Mouse (Mus musculus) neural tube, embryonic 13.5 days (tissue): ENCODE measurements around the gene 4933416C03Rik. TPM values are rescaled to one million over a fixed set of nuclear protein-coding genes. Genes with fewer than 3 reads are reported as not detected.
A peak's percentile ranks its signal among the peaks of the same experiment; 100 is the strongest.

Source experiments
- ATAC-seq: fragments of 200-750 bp; cut with Nextera tagmentation; 2 replicates; pipeline ENCODE4 v1.8.0; 2017; ENCODE audit warnings: low read depth, mild to moderate bottlenecking, moderate TSS enrichment, moderate library complexity
- H3K27ac ChIP-seq: fragments of 300-500 bp; sonication (generic); replicated peaks from 2 replicates; pipeline ENCODE4 v1.5.1; 2015; ENCODE audit warnings: moderate library complexity, mild to moderate bottlenecking, inconsistent platforms
- H3K27me3 ChIP-seq: fragments of 300-500 bp; sonication (generic); 2 replicates; pipeline ENCODE4 v1.6.1; 2015; ENCODE audit warnings: mild to moderate bottlenecking, inconsistent platforms
- H3K36me3 ChIP-seq: fragments of 300-500 bp; sonication (generic); 2 replicates; pipeline ENCODE4 v1.6.1; 2015; ENCODE audit warnings: mild to moderate bottlenecking, inconsistent platforms
- H3K4me1 ChIP-seq: fragments of 300-500 bp; sonication (generic); replicated peaks from 2 replicates; pipeline ENCODE4 v1.6.1; 2015; ENCODE audit warnings: inconsistent platforms
- H3K4me2 ChIP-seq: fragments of 300-500 bp; sonication (generic); 2 replicates; pipeline ENCODE4 v1.6.1; 2015; ENCODE audit warnings: inconsistent platforms, mild to moderate bottlenecking, moderate library complexity
- H3K4me3 ChIP-seq: fragments of 300-500 bp; sonication (generic); 2 replicates; pipeline ENCODE4 v1.5.1; 2015; ENCODE audit warnings: mild to moderate bottlenecking, inconsistent platforms
- H3K9ac ChIP-seq: fragments of 300-500 bp; sonication (generic); 2 replicates; pipeline ENCODE4 v1.6.1; 2015; ENCODE audit warnings: moderate library complexity, mild to moderate bottlenecking, inconsistent platforms
- H3K9me3 ChIP-seq: fragments of 300-500 bp; sonication (generic); 2 replicates; pipeline ENCODE4 v1.6.1; 2016; ENCODE audit warnings: inconsistent platforms
- WGBS: fragments of 180-500 bp; shearing (Covaris S2); methylation state at CpG from one replicate; pipeline ENCODE4 v1.1.7; 2015; 5-methylcytosine and 5-hydroxymethylcytosine counted together
- polyA plus RNA-seq: library from polyadenylated mRNA; unstranded; fragments of >200 nt; fragmentation: Nextera tagmentation; extraction: Ambion mirVana; gene quantifications from 2 replicates; pipeline ENCODE4 v1.2.1, GENCODE M21; 2015

The 4933416C03Rik gene
- polyA plus RNA-seq = 0.30 and 0.32 TPM in 2 replicates

- WGBS = 94% methylated on average over 39 of the region's 39 CpGs
- no peak for ATAC-seq
- Histone ChIP-seq H3K9ac (no peak within 1 kb of the TSS), H3K36me3 (peaks cover 8% of the 10 kb centered on the region; the same call in 1 of the 2 replicates), H3K4me3 (no peak within 1 kb of the TSS), H3K4me2 (no peak within 1 kb of the TSS), H3K27me3 (no peaks in the 10 kb centered on the region), H3K4me1 (no peaks in the 10 kb centered on the region), H3K9me3 (no peaks in the 10 kb centered on the region), H3K27ac (no peak within 1 kb of the TSS)
These were observed at the start of gene 4933416C03Rik for GRCm38 (mm10) chr10:116113867-116114474. Gene 4933416C03Rik, minus strand, starts transcription at chr10:116113917.

- no peak overlapping the region for H3K4me2 ChIP-seq
- H3K36me3 ChIP-seq = no peaks in the 10 kb centered on the region
- ATAC-seq = no peak
- H3K4me3 ChIP-seq = no peak overlapping the region
- H3K27me3 ChIP-seq = no peaks in the 10 kb centered on the region
- no peak overlapping the region for H3K27ac ChIP-seq
- no peaks in the 10 kb centered on the region for H3K4me1 ChIP-seq
- H3K9ac ChIP-seq = no peak overlapping the region
- 77% methylated on average over 12 of the region's 12 CpGs for WGBS
- no peaks in the 10 kb centered on the region for H3K9me3 ChIP-seq
These were observed 48.6 kb upstream of the 4933416C03Rik start for GRCm38 (mm10) chr10:116162338-116162737.

- Histone ChIP-seq H3K4me1 (no peaks in the 10 kb centered on the region), H3K36me3 (no peaks in the 10 kb centered on the region)
- WGBS = 86% methylated on average over 1 of the region's 1 CpGs
These were observed 43.0 kb upstream of the 4933416C03Rik start for GRCm38 (mm10) chr10:116156699-116157098.

GRCm38 (mm10) chr10:116154707-116155106 lies 41.0 kb upstream of the 4933416C03Rik start:
- no peak for ATAC-seq
- whole genome bisulfite sequencing = 78% methylated on average over 5 of the region's 5 CpGs
- H3K9me3 ChIP-seq = no peaks in the 10 kb centered on the region

More at GRCm38 (mm10) chr10:116156699-116157098, 43.0 kb upstream of the 4933416C03Rik start:
- H3K27ac ChIP-seq = no peak overlapping the region
- H3K9ac ChIP-seq = no peak overlapping the region
- H3K9me3 ChIP-seq = no peaks in the 10 kb centered on the region
- ATAC-seq = no peak
- H3K4me2 ChIP-seq = no peak overlapping the region
- H3K4me3 ChIP-seq = no peak overlapping the region
- no peaks in the 10 kb centered on the region for H3K27me3 ChIP-seq

GRCm38 (mm10) chr10:116146091-116146490 lies 32.4 kb upstream of the 4933416C03Rik start:
- no peak for ATAC-seq
- Histone ChIP-seq H3K36me3 (no peaks in the 10 kb centered on the region), H3K9me3 (no peaks in the 10 kb centered on the region), H3K27ac (peak overlapping the region; percentile 28; the same call in 1 of the 2 replicates), H3K9ac (no peak overlapping the region), H3K4me1 (peaks cover 10% of the 10 kb centered on the region), H3K27me3 (no peaks in the 10 kb centered on the region), H3K4me2 (no peak overlapping the region), H3K4me3 (no peak overlapping the region)
- 28% methylated on average over 9 of the region's 9 CpGs for WGBS

More at GRCm38 (mm10) chr10:116154707-116155106, 41.0 kb upstream of the 4933416C03Rik start:
- Histone ChIP-seq H3K4me2 (no peak overlapping the region), H3K27me3 (no peaks in the 10 kb centered on the region), H3K27ac (no peak overlapping the region), H3K9ac (no peak overlapping the region), H3K36me3 (no peaks in the 10 kb centered on the region), H3K4me3 (no peak overlapping the region), H3K4me1 (no peaks in the 10 kb centered on the region)

GRCm38 (mm10) chr10:116143684-116144083 lies 30.0 kb upstream of the 4933416C03Rik start:
- Histone ChIP-seq H3K9me3 (no peaks in the 10 kb centered on the region), H3K27ac (no peak overlapping the region), H3K4me2 (no peak overlapping the region), H3K27me3 (no peaks in the 10 kb centered on the region), H3K4me3 (no peak overlapping the region), H3K4me1 (peaks cover 10% of the 10 kb centered on the region), H3K9ac (no peak overlapping the region), H3K36me3 (no peaks in the 10 kb centered on the region)
- no peak for ATAC-seq
- WGBS = 82% methylated on average over 10 of the region's 10 CpGs

GRCm38 (mm10) chr10:116140226-116140625 lies 26.5 kb upstream of the 4933416C03Rik start:
- Histone ChIP-seq H3K36me3 (no peaks in the 10 kb centered on the region), H3K9me3 (no peaks in the 10 kb centered on the region), H3K9ac (no peak overlapping the region), H3K4me2 (no peak overlapping the region), H3K4me3 (no peak overlapping the region), H3K27me3 (no peaks in the 10 kb centered on the region), H3K4me1 (no peaks in the 10 kb centered on the region), H3K27ac (no peak overlapping the region)
- no peak for ATAC-seq
- 91% methylated on average over 8 of the region's 8 CpGs for WGBS

- no peaks in the 10 kb centered on the region for H3K27me3 ChIP-seq
- H3K4me2 ChIP-seq = no peak overlapping the region
- 84% methylated on average over 2 of the region's 2 CpGs for WGBS
- no peak overlapping the region for H3K27ac ChIP-seq
- H3K4me1 ChIP-seq = no peaks in the 10 kb centered on the region
- no peak overlapping the region for H3K9ac ChIP-seq
- H3K36me3 ChIP-seq = no peaks in the 10 kb centered on the region
- H3K9me3 ChIP-seq = no peaks in the 10 kb centered on the region
- no peak for ATAC-seq
- no peak overlapping the region for H3K4me3 ChIP-seq
These were observed 21.5 kb upstream of the 4933416C03Rik start for GRCm38 (mm10) chr10:116135187-116135586.

- no peak for ATAC-seq
- no peak overlapping the region for H3K9ac ChIP-seq
- no peaks in the 10 kb centered on the region for H3K27me3 ChIP-seq
- no peak overlapping the region for H3K4me2 ChIP-seq
- H3K36me3 ChIP-seq = no peaks in the 10 kb centered on the region
- 82% methylated on average over 4 of the region's 4 CpGs for WGBS
- H3K4me1 ChIP-seq = no peaks in the 10 kb centered on the region
- H3K9me3 ChIP-seq = no peaks in the 10 kb centered on the region
- H3K27ac ChIP-seq = no peak overlapping the region
- H3K4me3 ChIP-seq = no peak overlapping the region
These were observed 18.5 kb upstream of the 4933416C03Rik start for GRCm38 (mm10) chr10:116132233-116132632.

- Histone ChIP-seq H3K27ac (no peak overlapping the region), H3K4me1 (no peaks in the 10 kb centered on the region), H3K4me2 (no peak overlapping the region), H3K9me3 (no peaks in the 10 kb centered on the region), H3K9ac (no peak overlapping the region), H3K4me3 (no peak overlapping the region), H3K27me3 (no peaks in the 10 kb centered on the region), H3K36me3 (no peaks in the 10 kb centered on the region)
- WGBS = 84% methylated on average over 4 of the region's 4 CpGs
- ATAC-seq = no peak
These were observed 17.5 kb upstream of the 4933416C03Rik start for GRCm38 (mm10) chr10:116131223-116131622.

GRCm38 (mm10) chr10:116130401-116130800 lies 16.7 kb upstream of the 4933416C03Rik start:
- H3K27ac ChIP-seq = no peak overlapping the region
- 81% methylated on average over 3 of the region's 3 CpGs for WGBS
- H3K9ac ChIP-seq = no peak overlapping the region
- H3K9me3 ChIP-seq = no peaks in the 10 kb centered on the region
- H3K36me3 ChIP-seq = no peaks in the 10 kb centered on the region
- H3K4me2 ChIP-seq = no peak overlapping the region
- no peaks in the 10 kb centered on the region for H3K4me1 ChIP-seq
- ATAC-seq = no peak
- no peak overlapping the region for H3K4me3 ChIP-seq
- H3K27me3 ChIP-seq = no peaks in the 10 kb centered on the region

GRCm38 (mm10) chr10:116125364-116125763 lies 11.6 kb upstream of the 4933416C03Rik start:
- H3K36me3 ChIP-seq = no peaks in the 10 kb centered on the region
- H3K4me3 ChIP-seq = no peak overlapping the region
- peaks cover 7% of the 10 kb centered on the region; the same call in 1 of the 2 replicates for H3K4me1 ChIP-seq
- no peak overlapping the region for H3K9ac ChIP-seq
- no peak for ATAC-seq
- 73% methylated on average over 5 of the region's 5 CpGs for WGBS
- no peak overlapping the region for H3K4me2 ChIP-seq
- H3K27me3 ChIP-seq = no peaks in the 10 kb centered on the region
- H3K27ac ChIP-seq = 0 out of 2 replicates have a peak overlapping the region, but pooled peaks have one; percentile 28
- H3K9me3 ChIP-seq = no peaks in the 10 kb centered on the region

GRCm38 (mm10) chr10:116123808-116124207 lies 10.1 kb upstream of the 4933416C03Rik start:
- ATAC-seq = peak; percentile 50; the same call in 1 of the 2 replicates
- peaks cover 7% of the 10 kb centered on the region; the same call in 1 of the 2 replicates for H3K4me1 ChIP-seq
- H3K27me3 ChIP-seq = no peaks in the 10 kb centered on the region
- WGBS = 61% methylated on average over 2 of the region's 2 CpGs
- no peak overlapping the region for H3K4me2 ChIP-seq
- no peak overlapping the region; the same call in 1 of the 2 replicates for H3K27ac ChIP-seq
- H3K36me3 ChIP-seq = no peaks in the 10 kb centered on the region
- H3K9ac ChIP-seq = no peak overlapping the region
- no peaks in the 10 kb centered on the region for H3K9me3 ChIP-seq
- H3K4me3 ChIP-seq = no peak overlapping the region
